Mouse (Mus musculus): ENCODE measurements at regions not wholly inside any gene's neighbourhood (a gene's known extent, or its start where the extent isn't known, plus 50 kb on each side); places are given as distances from the start of the nearest gene placed in this dataset.

- DNase-seq: no peak
Measured at GRCm38 (mm10) chr6:116902371-116902770, 185.7 kb upstream of the Tmem72 start.

- DNase-seq: no peak
Measured at GRCm38 (mm10) chr6:116906426-116907172, 189.9 kb upstream of the Tmem72 start.

GRCm38 (mm10) chr6:116910607-116911006 is 193.9 kb upstream of the Tmem72 start:
- no peak for DNase-seq

DNA sequence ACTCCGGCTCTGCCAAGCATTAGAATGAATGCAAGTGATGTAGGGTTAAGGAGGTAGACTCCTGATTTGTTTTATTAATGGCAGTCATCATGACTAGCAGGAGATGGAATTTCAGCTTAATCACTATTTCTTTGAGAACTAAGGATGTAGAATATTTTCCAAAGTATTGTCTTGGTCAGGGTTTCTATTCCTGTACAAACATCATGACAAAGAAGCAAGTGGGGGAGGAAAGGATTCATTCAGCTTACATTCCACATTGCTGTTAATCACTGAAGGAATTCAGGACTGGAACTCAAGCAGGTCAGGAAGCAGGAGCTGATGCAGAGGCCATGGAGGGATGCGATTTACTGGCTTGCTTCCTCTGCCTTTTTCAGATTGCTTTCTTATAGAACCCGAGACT is 195.4 kb upstream of the Tmem72 start:
- no peak for DNase-seq

DNA sequence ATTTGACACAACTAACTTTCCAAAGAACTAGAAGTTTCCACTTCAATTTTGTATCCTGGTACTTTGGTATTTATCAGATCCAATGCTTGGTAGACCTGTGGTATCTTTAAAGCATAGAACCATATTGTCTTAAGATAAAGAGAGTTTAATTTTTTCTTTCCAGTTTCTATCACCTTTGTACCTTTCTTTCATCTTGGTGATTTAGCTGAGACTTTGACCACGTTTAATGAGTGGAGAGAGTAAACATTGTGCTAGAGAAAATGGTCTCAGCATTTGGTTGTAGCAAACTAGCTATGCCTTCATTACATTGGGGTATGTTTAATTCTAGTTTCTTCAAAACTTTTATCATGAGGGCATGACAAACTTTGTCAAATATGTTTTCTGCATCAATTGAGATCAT is 197.4 kb upstream of the Tmem72 start:
- DNase-seq: no peak

- no peak for DNase-seq
Measured at GRCm38 (mm10) chr6:116935024-116935423, 218.3 kb upstream of the Tmem72 start.

DNA sequence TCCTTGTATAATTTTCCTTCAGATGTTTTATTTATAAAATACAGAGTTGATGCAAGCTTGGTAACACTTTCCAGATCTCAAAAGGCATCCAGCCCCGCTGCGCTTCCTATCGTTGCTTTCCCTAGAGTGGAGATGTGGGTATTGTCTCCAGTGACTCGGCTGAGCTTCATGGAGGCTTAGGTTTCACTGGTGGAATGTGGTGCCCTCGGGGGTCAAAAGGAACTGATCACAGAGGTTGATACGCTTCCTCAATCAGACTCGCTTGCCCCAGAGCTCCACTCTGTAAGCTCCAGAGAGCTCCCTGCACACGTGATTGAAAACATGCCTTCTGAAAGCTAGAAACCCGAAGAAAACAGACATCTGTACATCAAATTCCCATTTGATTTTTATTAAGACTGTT is 224.9 kb upstream of the Tmem72 start:
- no peak for DNase-seq

GRCm38 (mm10) chr6:116942696-116943095 is 225.6 kb upstream of the Cxcl12 start:
- DNase-seq: no peak

- no peak for DNase-seq
Measured at GRCm38 (mm10) chr6:116946083-116946732, 222.1 kb upstream of the Cxcl12 start.

GRCm38 (mm10) chr6:116959611-116960010 is 208.7 kb upstream of the Cxcl12 start:
- DNase-seq: no peak

DNA sequence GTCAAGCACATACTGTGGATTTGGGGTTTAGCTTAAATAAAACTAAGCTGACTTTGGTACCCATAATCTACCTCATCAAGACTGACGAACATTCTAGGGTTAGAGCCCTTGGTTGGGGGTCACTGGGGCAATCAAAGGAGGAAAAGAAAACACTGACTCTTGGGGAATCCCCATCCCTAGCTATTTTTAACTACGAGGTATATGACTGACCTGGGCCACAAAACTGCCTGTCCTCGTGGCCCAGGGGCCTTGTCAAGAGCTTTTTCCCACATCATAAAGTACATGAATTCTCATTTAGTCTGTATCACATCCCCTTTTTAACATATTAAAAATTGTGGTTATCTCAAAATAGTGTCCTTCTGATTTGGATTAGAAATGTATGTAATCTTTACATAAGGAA is 207.7 kb upstream of the Cxcl12 start:
- DNase-seq: no peak

DNA sequence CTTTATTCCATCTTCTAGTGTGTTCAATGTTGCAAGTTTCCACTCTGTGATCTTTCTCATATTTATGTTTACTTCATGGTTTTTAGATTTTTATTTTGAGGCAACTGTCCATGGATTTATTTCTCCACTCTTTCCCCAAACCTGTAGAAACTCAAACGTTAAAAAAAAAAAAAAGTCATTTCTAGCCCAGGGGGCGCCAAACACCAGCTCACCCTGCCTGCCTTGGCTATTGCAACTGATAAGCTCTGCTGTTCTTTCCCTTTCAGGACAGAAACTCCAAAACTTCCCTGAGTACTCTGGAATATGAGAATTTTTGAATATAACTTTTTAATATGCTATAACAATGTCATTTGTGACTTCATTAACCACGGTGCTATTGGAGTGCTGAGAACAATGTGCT is 201.9 kb upstream of the Cxcl12 start:
- no peak for DNase-seq

GRCm38 (mm10) chr6:116969381-116969910 is 198.9 kb upstream of the Cxcl12 start:
- no peak for DNase-seq

GRCm38 (mm10) chr6:116974841-116975240 is 193.5 kb upstream of the Cxcl12 start:
- DNase-seq: no peak

DNA sequence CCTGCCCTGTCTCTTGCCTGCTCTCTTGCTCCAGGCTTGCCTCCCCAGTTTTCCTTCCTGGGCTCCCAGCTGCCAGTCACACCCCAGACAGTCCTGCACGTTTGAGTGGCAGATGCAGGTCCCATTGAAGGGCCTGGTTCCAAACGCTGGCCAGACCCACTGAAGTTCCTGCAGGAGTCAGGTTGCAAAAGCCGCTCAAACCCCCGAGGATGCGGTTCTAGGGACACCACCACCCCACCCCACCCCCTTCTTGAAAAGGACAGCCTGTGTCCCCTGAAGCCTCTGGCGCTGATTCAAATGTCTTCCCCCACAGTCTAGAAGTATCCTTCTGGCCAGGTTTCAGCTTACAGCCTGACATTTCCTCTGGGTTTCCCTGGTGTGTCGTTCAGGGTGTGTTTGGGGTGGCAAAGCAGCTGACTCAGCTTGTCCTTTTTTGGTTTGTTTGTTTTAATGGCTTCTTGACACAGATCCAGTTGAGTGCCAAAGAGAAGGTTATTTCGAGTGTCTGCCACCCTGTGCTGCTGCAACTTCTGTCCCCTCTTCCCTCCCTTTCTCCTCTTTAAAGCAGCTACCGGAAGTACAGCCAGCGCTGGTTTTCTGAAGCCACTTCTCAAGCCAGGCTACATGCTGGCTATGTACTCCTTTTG is 187.9 kb upstream of the Cxcl12 start:
- no peak for DNase-seq

GRCm38 (mm10) chr6:116985147-116985737 is 183.1 kb upstream of the Cxcl12 start:
- DNase-seq: no peak

- DNase-seq: no peak
Measured at GRCm38 (mm10) chr6:116986266-116987000, 181.9 kb upstream of the Cxcl12 start.

- DNase-seq: no peak
Measured at GRCm38 (mm10) chr6:116987243-116987642, 181.1 kb upstream of the Cxcl12 start.

DNA sequence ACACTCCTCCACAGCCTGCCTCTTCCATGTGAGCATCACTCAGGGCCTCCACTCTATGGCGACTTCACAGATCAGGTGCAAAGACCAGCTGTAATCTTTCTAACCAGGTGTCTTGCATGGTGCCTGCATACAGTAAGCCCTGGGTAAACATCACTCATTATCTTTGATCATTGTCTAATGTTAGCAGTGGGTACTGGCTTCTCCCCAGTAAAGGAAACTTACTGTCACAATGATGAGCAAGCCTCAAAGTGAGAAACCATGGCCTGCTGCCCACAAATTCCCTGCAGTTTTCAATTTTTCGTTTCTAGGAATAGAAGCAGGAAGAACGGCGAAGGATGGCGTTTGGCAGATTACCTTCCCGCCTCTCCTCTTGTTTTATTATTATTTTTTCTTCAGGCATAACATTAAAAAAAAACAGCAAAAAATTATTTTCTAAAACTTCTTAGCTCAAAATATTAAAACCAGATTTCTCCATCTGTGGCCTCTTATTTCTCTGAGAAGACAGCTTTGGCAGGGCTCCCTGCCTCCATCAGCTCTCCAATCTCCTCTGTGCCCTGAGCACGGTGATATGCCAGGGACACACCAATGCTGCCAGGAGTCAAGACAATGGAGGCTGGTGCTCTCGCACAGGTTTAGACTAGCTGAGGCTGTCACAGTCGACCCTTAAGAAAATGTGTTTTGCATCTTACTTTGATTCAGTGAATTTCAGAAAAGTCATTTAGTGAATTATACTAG is 169.2 kb upstream of the Cxcl12 start:
- DNase-seq: peak; percentile 77

DNA sequence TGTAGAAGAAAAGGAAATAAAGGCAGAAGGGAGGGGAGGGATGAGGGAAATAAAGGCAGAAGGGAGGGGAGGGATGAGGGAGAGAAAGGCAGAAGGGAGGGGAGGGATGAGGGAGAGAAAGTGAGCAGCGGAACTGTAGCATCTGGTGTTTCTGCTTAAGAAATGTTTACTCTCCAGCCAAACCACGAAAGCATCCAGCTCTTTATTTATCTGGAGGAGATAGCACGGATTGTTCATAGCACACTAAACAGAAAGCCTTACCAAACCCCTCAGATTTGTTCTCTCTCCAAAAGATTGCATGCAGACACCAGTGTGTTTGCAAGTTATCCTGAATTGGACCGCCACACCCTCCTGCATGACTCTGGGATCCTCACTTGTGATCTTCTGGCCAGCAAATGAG is 168.4 kb upstream of the Cxcl12 start:
- DNase-seq: no peak

GRCm38 (mm10) chr6:117000951-117001725 is 167.2 kb upstream of the Cxcl12 start:
- no peak for DNase-seq
